Mouse (Mus musculus): ENCODE data around the gene Lbhd2.

GRCm38 (mm10) chr12:111454021-111454420, 47.4 kb downstream of the Lbhd2 start:
- no peak for TF ChIP-seq CTCF (IDR thresholded peaks at IDR 0.05; ENCODE audit: control insufficient read depth, insufficient read depth, insufficient replicate concordance, low read depth, low read length)
- no peak for TF ChIP-seq POLR2A (IDR thresholded peaks at IDR 0.05; ENCODE audit: control insufficient read depth, low read depth, low read length)
